Mouse (Mus musculus) CH12.LX (cell line): Measurements from ENCODE around the gene Snx17. TPM values are rescaled to one million over a fixed set of nuclear protein-coding genes. Genes with fewer than 3 reads are reported as not detected.

Source experiments
- DNase-seq: peaks from one replicate; pipeline ENCODE4 v3.0.0-alpha.2; 2013; ENCODE audit errors: extremely low read depth
- H3K27ac ChIP-seq: 2 replicates; pipeline ENCODE4 v1.5.1; 2012; ENCODE audit warnings: low read depth, mild to moderate bottlenecking, control low read depth, moderate library complexity; ENCODE audit not compliant: insufficient read depth
- H3K27me3 ChIP-seq: replicated peaks from 2 replicates; pipeline ENCODE3; 2012; ENCODE audit warnings: inconsistent platforms
- H3K36me3 ChIP-seq, 2 experiments: replicated peaks in 1 of 2; 2 replicates each; pipeline versions ENCODE3 to v1.6.1; 2012; ENCODE audit warnings: inconsistent platforms in 1 of 2, low read length in 1 of 2, mild to moderate bottlenecking in 1 of 2, mixed read lengths in 1 of 2, moderate library complexity in 1 of 2; ENCODE audit not compliant: control insufficient read depth in 1 of 2, insufficient read depth in 1 of 2
- H3K4me1 ChIP-seq, 2 experiments: 2 replicates each; pipeline ENCODE4 v1.6.1; 2012; ENCODE audit warnings: inconsistent platforms in 1 of 2, moderate library complexity in 1 of 2; ENCODE audit not compliant: insufficient read depth in 2 of 2, control insufficient read depth in 1 of 2
- H3K4me2 ChIP-seq: 2 replicates; pipeline ENCODE4 v1.6.1; 2012; ENCODE audit warnings: low read depth, mild to moderate bottlenecking, control low read depth; ENCODE audit not compliant: poor library complexity, insufficient read depth, severe bottlenecking
- H3K4me3 ChIP-seq, 3 experiments: fragments of 150-350 bp in 1 of 3; sonication (generic) in 1 of 3; replicated peaks in 1 of 3; 2 replicates each; pipeline versions ENCODE3 to v1.5.1; 2011 to 2012; ENCODE audit warnings: low read depth in 2 of 3, low read length in 2 of 3, mild to moderate bottlenecking in 2 of 3, moderate library complexity in 2 of 3, control low read depth in 1 of 3, improper control_type of control experiment in 1 of 3, inconsistent platforms in 1 of 3, mixed read lengths in 1 of 3; ENCODE audit not compliant: poor library complexity in 1 of 3
- H3K79me2 ChIP-seq: replicated peaks from 2 replicates; pipeline ENCODE4 v1.6.1; 2012; ENCODE audit warnings: mild to moderate bottlenecking, moderate library complexity; ENCODE audit not compliant: control insufficient read depth, poor library complexity, insufficient read depth, severe bottlenecking; ENCODE audit errors: extremely low read depth
- H3K9ac ChIP-seq: 2 replicates; pipeline ENCODE4 v1.6.1; 2012; ENCODE audit warnings: low read depth, mild to moderate bottlenecking, control low read depth, moderate library complexity; ENCODE audit not compliant: insufficient read depth
- H3K9me3 ChIP-seq: replicated peaks from 2 replicates; pipeline ENCODE3; 2012; ENCODE audit warnings: low read length, inconsistent platforms, mixed read lengths
- CHD1 ChIP-seq: IDR thresholded peaks from 2 replicates; pipeline ENCODE4 v1.6.1; 2012; ENCODE audit warnings: low read depth, low read length, improper control_type of control experiment, inconsistent platforms
- CHD2 ChIP-seq: IDR thresholded peaks from 2 replicates; pipeline ENCODE4 v1.6.1; 2011; ENCODE audit warnings: low read length, improper control_type of control experiment
- CTCF ChIP-seq, 2 experiments: IDR thresholded peaks in 1 of 2; conservative IDR thresholded peaks in 1 of 2; 2 replicates each; pipeline ENCODE4 v1.5.1; 2011 to 2012; ENCODE audit warnings: low read depth in 2 of 2, low read length in 2 of 2, improper control_type of control experiment in 1 of 2, inconsistent platforms in 1 of 2, mild to moderate bottlenecking in 1 of 2, moderate library complexity in 1 of 2
- ELF1 ChIP-seq: IDR thresholded peaks from 2 replicates; pipeline ENCODE4 v1.6.1; 2014; ENCODE audit warnings: low read depth, mild to moderate bottlenecking, inconsistent platforms, low read length, improper control_type of control experiment
- ETS1 ChIP-seq: conservative IDR thresholded peaks from 2 replicates; pipeline ENCODE4 v1.6.1; 2012; ENCODE audit warnings: low read depth, mild to moderate bottlenecking, inconsistent platforms, low read length, improper control_type of control experiment, moderate library complexity
- GABPA ChIP-seq: IDR thresholded peaks from 2 replicates; pipeline ENCODE4 v1.6.1; 2012; ENCODE audit warnings: low read depth, low read length, improper control_type of control experiment, inconsistent platforms; ENCODE audit not compliant: insufficient replicate concordance
- HCFC1 ChIP-seq: IDR thresholded peaks from 2 replicates; pipeline ENCODE4 v1.6.1; 2012; ENCODE audit warnings: low read depth, mild to moderate bottlenecking, inconsistent platforms, low read length, improper control_type of control experiment
- IRF4 ChIP-seq: IDR thresholded peaks from 2 replicates; pipeline ENCODE4 v1.6.1; 2014; ENCODE audit warnings: low read depth, mild to moderate bottlenecking, inconsistent platforms, low read length, improper control_type of control experiment
- MAZ ChIP-seq: IDR thresholded peaks from 2 replicates; pipeline ENCODE4 v1.6.1; 2012; ENCODE audit warnings: low read depth, mild to moderate bottlenecking, inconsistent platforms, low read length, improper control_type of control experiment, moderate library complexity
- MEF2A ChIP-seq: IDR thresholded peaks from 2 replicates; pipeline ENCODE4 v1.6.1; 2014; ENCODE audit warnings: low read depth, mild to moderate bottlenecking, inconsistent platforms, low read length, improper control_type of control experiment, borderline replicate concordance
- MYC ChIP-seq: IDR thresholded peaks from 2 replicates; pipeline ENCODE4 v1.6.1; 2011; ENCODE audit warnings: low read depth, mild to moderate bottlenecking, improper control_type of control experiment, low read length
- NELFE ChIP-seq: IDR thresholded peaks from 2 replicates; pipeline ENCODE4 v1.6.1; 2011; ENCODE audit warnings: low read depth, low read length, improper control_type of control experiment
- NRF1 ChIP-seq: IDR thresholded peaks from 2 replicates; pipeline ENCODE4 v1.6.1; 2014; ENCODE audit warnings: low read depth, mild to moderate bottlenecking, inconsistent platforms, low read length, improper control_type of control experiment, moderate library complexity
- SIN3A ChIP-seq: IDR thresholded peaks from 2 replicates; pipeline ENCODE4 v1.6.1; 2012; ENCODE audit warnings: low read length, improper control_type of control experiment, inconsistent platforms
- SMC3 ChIP-seq: IDR thresholded peaks from 2 replicates; pipeline ENCODE4 v1.6.1; 2011; ENCODE audit warnings: low read depth, low read length, improper control_type of control experiment
- USF1 ChIP-seq: IDR thresholded peaks from 2 replicates; pipeline ENCODE4 v1.6.1; 2014; ENCODE audit warnings: low read depth, mild to moderate bottlenecking, inconsistent platforms, low read length, improper control_type of control experiment
- dilution Hi-C: fragments of 300-500 bp; cut with MboI; formaldehyde crosslinking; loops from 2 replicates; pipeline ENCODE4 v1.14.3; 2020; ENCODE audit warnings: low sequenced_read_pairs; ENCODE audit not compliant: extremely low pct_unique_long_range_greater_than_20kb, extremely low pct_ligation_motif_present
- in situ Hi-C: fragments of 300-500 bp; cut with MboI; formaldehyde crosslinking; loops from 3 replicates; pipeline ENCODE4 v1.14.3; 2019; ENCODE audit warnings: low sequenced_read_pairs, low pct_ligation_motif_present, low pct_unique_long_range_greater_than_20kb, mixed read lengths
- polyA plus RNA-seq: library from polyadenylated mRNA; unstranded; fragments of >175 nt; gene quantifications from 2 replicates; pipeline ENCODE4 v1.2.1, GENCODE M21; 2012; ENCODE audit warnings: low read depth; ENCODE audit not compliant: insufficient read length
- total RNA-seq, 2 experiments: library from RNA; depleted of rRNA; stranded (reverse); fragments of 300-350 nt in 1 of 2; fragments of >200 nt in 1 of 2; gene quantifications; 2 replicates each; pipeline ENCODE4 v1.2.3; 2012 to 2014

Snx17 gene
- total and polyA plus RNA-seq, 3 experiments: 56.7 to 63.9 (median 61.5) TPM

DNA sequence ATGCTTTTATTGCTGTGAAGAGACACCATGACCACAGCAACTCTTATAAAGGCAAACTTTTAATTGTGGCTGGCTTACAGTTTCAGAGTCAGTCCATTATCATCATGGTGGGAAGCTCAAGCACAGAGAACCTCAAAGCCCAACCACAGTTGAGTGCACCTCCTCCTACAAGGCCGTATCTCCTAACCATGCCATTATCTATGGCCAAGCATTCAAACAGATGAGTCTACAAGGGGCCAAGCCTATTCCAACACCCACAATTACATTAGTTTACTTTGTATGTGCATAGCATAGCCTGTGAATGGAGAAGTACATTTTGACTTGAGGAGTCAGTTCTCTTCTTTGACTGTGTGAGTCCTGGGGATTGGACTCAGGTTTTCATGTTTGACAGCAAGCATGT, 28.1 kb upstream of the Snx17 start:
- no peak for DNase-seq
- in situ Hi-C loops: no loop called here
- dilution Hi-C loops: no loop called here
- Histone ChIP-seq H3K79me2 (peaks cover 6% of the 10 kb centered on the region; the same call in 1 of the 2 replicates), H3K4me1 (no peaks in the 10 kb centered on the region), H3K4me2 (no peak overlapping the region), H3K36me3 (peaks cover 71 to 96% of the 10 kb centered on the region in 2 experiments), H3K27me3 (no peaks in the 10 kb centered on the region), H3K4me3 (no peak overlapping the region), H3K27ac (no peak overlapping the region), H3K9ac (no peak overlapping the region), H3K9me3 (no peaks in the 10 kb centered on the region)
- no peak for TF ChIP-seq NELFE
- no peak for TF ChIP-seq HCFC1
- no peak for TF ChIP-seq CTCF (conservative IDR thresholded peaks at IDR 0.05 in 1 of 2, IDR thresholded peaks at IDR 0.05 in 1 of 2; ENCODE audit: low read depth in 2 of 2, low read length in 2 of 2)
- TF ChIP-seq IRF4: no peak

DNA sequence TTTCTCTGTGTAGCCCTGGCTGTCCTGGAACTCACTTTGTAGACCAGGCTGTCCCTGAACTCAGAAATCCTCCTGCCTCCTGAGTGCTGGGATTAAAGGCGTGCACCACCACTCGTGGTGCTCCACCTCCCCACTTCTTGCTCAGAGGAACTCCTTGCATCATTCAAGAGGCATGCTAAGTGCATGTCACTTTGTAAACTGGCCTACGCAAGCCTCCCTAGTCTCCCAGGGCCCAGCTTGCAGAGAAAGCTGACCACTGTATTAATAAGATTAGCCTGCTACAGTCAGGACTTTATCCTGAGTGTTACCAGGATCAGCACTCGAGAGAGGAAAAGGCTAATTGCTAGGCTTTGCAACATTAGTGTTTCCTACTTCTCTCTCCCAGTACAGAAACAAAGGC, 24.4 kb upstream of the Snx17 start:
- no peak overlapping the region for H3K9ac ChIP-seq
- H3K79me2 ChIP-seq: 0 out of 2 replicates have a peak, but pooled peaks cover 6% of the 10 kb centered on the region
- H3K27ac ChIP-seq: no peak overlapping the region
- DNase-seq: no peak
- no peak overlapping the region for H3K4me2 ChIP-seq
- H3K9me3 ChIP-seq: no peaks in the 10 kb centered on the region
- no peaks in the 10 kb centered on the region for H3K4me1 ChIP-seq
- in situ Hi-C loops: no loop called here
- H3K36me3 ChIP-seq: peaks cover 74 to 92% of the 10 kb centered on the region in 2 experiments
- TF ChIP-seq ETS1 (no peak), USF1 (no peak), GABPA (no peak), CHD2 (no peak), MYC (no peak), NRF1 (no peak), SIN3A (no peak), SMC3 (no peak), CHD1 (no peak), CTCF (conservative IDR thresholded peaks at IDR 0.05 in 1 of 2, IDR thresholded peaks at IDR 0.05 in 1 of 2; ENCODE audit: low read depth in 2 of 2, low read length in 2 of 2) (no peak), MEF2A (no peak), ELF1 (no peak), MAZ (no peak)
- H3K4me3 ChIP-seq: no peak overlapping the region
- dilution Hi-C loops: no loop called here
- H3K27me3 ChIP-seq: no peaks in the 10 kb centered on the region
